Mouse (Mus musculus): ENCODE measurements around the gene Slc44a1. TPM values are rescaled to one million over a fixed set of nuclear protein-coding genes. Genes with fewer than 3 reads are reported as not detected.

The Slc44a1 gene
- polyA plus RNA-seq, 1 experiment from 2014 or later: 10.8 TPM

- no peak overlapping the region for H3K4me3 ChIP-seq
- no peak overlapping the region for H3K27ac ChIP-seq
- 0 out of 2 replicates have a peak, but pooled peaks cover 4% of the 10 kb centered on the region for H3K4me1 ChIP-seq (replicated peaks)
- no peaks in the 10 kb centered on the region for H3K9me3 ChIP-seq
- WGBS: 85% methylated on average over 9 of the region's 9 CpGs
- no peak for DNase-seq (ENCODE audit: low spot score)
- no peaks in the 10 kb centered on the region for H3K36me3 ChIP-seq
- H3K27me3 ChIP-seq (ENCODE audit: insufficient read depth, poor library complexity, severe bottlenecking): no peaks in the 10 kb centered on the region
Observed at GRCm38 (mm10) chr4:53411958-53412870, 28.0 kb upstream of the Slc44a1 start.

GRCm38 (mm10) chr4:53412991-53413390, 27.2 kb upstream of the Slc44a1 start:
- Histone ChIP-seq H3K4me3 (no peak overlapping the region), H3K4me1 (replicated peaks) (0 out of 2 replicates have a peak, but pooled peaks cover 4% of the 10 kb centered on the region), H3K27me3 (ENCODE audit: insufficient read depth, poor library complexity, severe bottlenecking) (no peaks in the 10 kb centered on the region), H3K36me3 (no peaks in the 10 kb centered on the region), H3K27ac (no peak overlapping the region), H3K9me3 (no peaks in the 10 kb centered on the region)
- 84% methylated on average over 6 of the region's 6 CpGs for WGBS
- no peak for DNase-seq (ENCODE audit: low spot score)

GRCm38 (mm10) chr4:53414031-53414797, 26.0 kb upstream of the Slc44a1 start:
- no peak overlapping the region for H3K27ac ChIP-seq
- WGBS: 77% methylated on average over 9 of the region's 9 CpGs
- H3K4me3 ChIP-seq: no peak overlapping the region
- no peaks in the 10 kb centered on the region for H3K27me3 ChIP-seq (ENCODE audit: insufficient read depth, poor library complexity, severe bottlenecking)
- no peak for DNase-seq (ENCODE audit: low spot score)
- H3K9me3 ChIP-seq: no peaks in the 10 kb centered on the region
- H3K4me1 ChIP-seq (replicated peaks): 0 out of 2 replicates have a peak, but pooled peaks cover 4% of the 10 kb centered on the region
- no peaks in the 10 kb centered on the region for H3K36me3 ChIP-seq

- Histone ChIP-seq H3K4me3 (no peak overlapping the region), H3K36me3 (no peaks in the 10 kb centered on the region), H3K27ac (no peak overlapping the region), H3K4me1 (replicated peaks) (no peaks in the 10 kb centered on the region), H3K27me3 (ENCODE audit: insufficient read depth, poor library complexity, severe bottlenecking) (no peaks in the 10 kb centered on the region), H3K9me3 (no peaks in the 10 kb centered on the region)
- WGBS: 92% methylated on average over 9 of the region's 10 CpGs
- DNase-seq (ENCODE audit: low spot score): no peak
Observed at GRCm38 (mm10) chr4:53415873-53416637, 24.2 kb upstream of the Slc44a1 start.

GRCm38 (mm10) chr4:53416928-53417327, 23.3 kb upstream of the Slc44a1 start:
- no peak for DNase-seq (ENCODE audit: low spot score)
- H3K9me3 ChIP-seq: no peaks in the 10 kb centered on the region
- H3K4me1 ChIP-seq (replicated peaks): no peaks in the 10 kb centered on the region
- no peak overlapping the region for H3K4me3 ChIP-seq
- H3K27ac ChIP-seq: no peak overlapping the region
- WGBS: 74% methylated on average over 7 of the region's 7 CpGs
- H3K36me3 ChIP-seq: no peaks in the 10 kb centered on the region
- H3K27me3 ChIP-seq (ENCODE audit: insufficient read depth, poor library complexity, severe bottlenecking): no peaks in the 10 kb centered on the region

- 73% methylated on average over 2 of the region's 2 CpGs for WGBS
- no peaks in the 10 kb centered on the region for H3K4me1 ChIP-seq (replicated peaks)
- no peaks in the 10 kb centered on the region for H3K36me3 ChIP-seq
Observed at GRCm38 (mm10) chr4:53422799-53423198, 17.4 kb upstream of the Slc44a1 start.

GRCm38 (mm10) chr4:53427120-53427519, 13.1 kb upstream of the Slc44a1 start:
- no peaks in the 10 kb centered on the region for H3K27me3 ChIP-seq (ENCODE audit: insufficient read depth, poor library complexity, severe bottlenecking)
- DNase-seq (ENCODE audit: low spot score): no peak
- no peaks in the 10 kb centered on the region for H3K36me3 ChIP-seq
- H3K4me3 ChIP-seq: no peak overlapping the region
- H3K9me3 ChIP-seq: peaks cover 3% of the 10 kb centered on the region; the same call in 1 of the 2 replicates
- no peaks in the 10 kb centered on the region for H3K4me1 ChIP-seq (replicated peaks)
- WGBS: 78% methylated on average over 4 of the region's 4 CpGs
- no peak overlapping the region for H3K27ac ChIP-seq

More at GRCm38 (mm10) chr4:53422799-53423198, 17.4 kb upstream of the Slc44a1 start:
- H3K27ac ChIP-seq: no peak overlapping the region
- H3K9me3 ChIP-seq: peaks cover 3% of the 10 kb centered on the region; the same call in 1 of the 2 replicates
- H3K4me3 ChIP-seq: no peak overlapping the region
- DNase-seq (ENCODE audit: low spot score): no peak
- no peaks in the 10 kb centered on the region for H3K27me3 ChIP-seq (ENCODE audit: insufficient read depth, poor library complexity, severe bottlenecking)

GRCm38 (mm10) chr4:53430522-53430921, 9.7 kb upstream of the Slc44a1 start:
- DNase-seq (ENCODE audit: low spot score): no peak
- Histone ChIP-seq H3K4me3 (no peak overlapping the region), H3K4me1 (replicated peaks) (no peaks in the 10 kb centered on the region), H3K9me3 (no peaks in the 10 kb centered on the region), H3K36me3 (no peaks in the 10 kb centered on the region), H3K27me3 (ENCODE audit: insufficient read depth, poor library complexity, severe bottlenecking) (no peaks in the 10 kb centered on the region), H3K27ac (no peak overlapping the region)
- 81% methylated on average over 6 of the region's 6 CpGs for WGBS

- H3K36me3 ChIP-seq: no peaks in the 10 kb centered on the region
- no peaks in the 10 kb centered on the region for H3K4me1 ChIP-seq (replicated peaks)
- no peaks in the 10 kb centered on the region for H3K9me3 ChIP-seq
- H3K4me3 ChIP-seq: no peak overlapping the region
- no peak for DNase-seq (ENCODE audit: low spot score)
- no peaks in the 10 kb centered on the region for H3K27me3 ChIP-seq (ENCODE audit: insufficient read depth, poor library complexity, severe bottlenecking)
- WGBS: 93% methylated on average over 10 of the region's 10 CpGs
- H3K27ac ChIP-seq: no peak overlapping the region
Observed at GRCm38 (mm10) chr4:53431585-53432234, 8.5 kb upstream of the Slc44a1 start.

GRCm38 (mm10) chr4:53437110-53437755, 3.0 kb upstream of the Slc44a1 start:
- WGBS: 76% methylated on average over 10 of the region's 10 CpGs
- no peak overlapping the region for H3K4me3 ChIP-seq
- no peaks in the 10 kb centered on the region for H3K36me3 ChIP-seq
- no peaks in the 10 kb centered on the region for H3K9me3 ChIP-seq
- peaks cover 25% of the 10 kb centered on the region for H3K4me1 ChIP-seq (replicated peaks)
- H3K27ac ChIP-seq: no peak overlapping the region
- peaks cover 15% of the 10 kb centered on the region for H3K27me3 ChIP-seq (ENCODE audit: insufficient read depth, poor library complexity, severe bottlenecking)
- no peak for DNase-seq (ENCODE audit: low spot score)

- WGBS: 86% methylated on average over 2 of the region's 2 CpGs
- Histone ChIP-seq H3K36me3 (no peaks in the 10 kb centered on the region), H3K27ac (no peak overlapping the region), H3K9me3 (no peaks in the 10 kb centered on the region), H3K27me3 (ENCODE audit: insufficient read depth, poor library complexity, severe bottlenecking) (peaks cover 25% of the 10 kb centered on the region), H3K4me3 (no peak overlapping the region), H3K4me1 (replicated peaks) (peaks cover 27% of the 10 kb centered on the region)
- no peak for DNase-seq (ENCODE audit: low spot score)
Observed at GRCm38 (mm10) chr4:53438386-53438785, 1.8 kb upstream of the Slc44a1 start.
